Mouse (Mus musculus): ENCODE measurements at regions not wholly inside any gene's neighbourhood (a gene's known extent, or its start where the extent isn't known, plus 50 kb on each side); places are given as distances from the start of the nearest gene placed in this dataset.
"Not testable (repeated sequence)": the region's sequence is repeated elsewhere in the genome, so short reads cannot be mapped to it uniquely, and the experiment has no call there.

- DNase-seq (ENCODE audit: low spot score in 2 of 2) = no peak
Observed at GRCm38 (mm10) chr7:116596914-116597313, 92.7 kb downstream of the Nucb2 start.

- DNase-seq (ENCODE audit: low spot score in 2 of 2) = no peak
Observed at GRCm38 (mm10) chr7:116600340-116600739, 96.2 kb downstream of the Nucb2 start.

- no peak for DNase-seq (ENCODE audit: low spot score in 2 of 2)
Observed at GRCm38 (mm10) chr7:116603167-116603839, 99.1 kb downstream of the Nucb2 start.

DNA sequence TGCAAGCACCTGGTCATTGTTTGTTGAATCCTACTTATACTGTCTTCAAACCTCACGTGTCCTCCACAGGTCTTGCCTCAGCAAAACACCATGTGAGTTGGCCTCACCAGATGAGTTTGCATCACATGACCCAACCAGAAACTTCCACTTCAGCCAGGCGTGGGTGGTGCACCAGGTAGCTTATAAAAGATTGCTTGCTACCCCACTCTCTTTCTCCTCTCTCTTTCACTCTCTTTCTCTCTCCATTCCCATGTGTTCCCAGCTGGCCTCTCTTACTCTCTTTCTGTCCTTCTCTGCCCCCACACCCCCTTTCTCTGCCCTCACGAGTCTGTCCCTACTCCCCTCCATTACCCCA is 99.6 kb downstream of the Nucb2 start:
- DNase-seq (ENCODE audit: low spot score in 2 of 2) = no peak

GRCm38 (mm10) chr7:116606255-116606654 is 102.1 kb downstream of the Nucb2 start:
- no peak for DNase-seq (ENCODE audit: low spot score in 2 of 2)

GRCm38 (mm10) chr7:116606751-116607483 is 102.7 kb downstream of the Nucb2 start:
- no peak for DNase-seq (ENCODE audit: low spot score in 2 of 2)

- no peak for DNase-seq (ENCODE audit: low spot score in 2 of 2)
Observed at GRCm38 (mm10) chr7:116607628-116608225, 103.6 kb downstream of the Nucb2 start.

GRCm38 (mm10) chr7:116608350-116609085 is 104.3 kb downstream of the Nucb2 start:
- DNase-seq (ENCODE audit: low spot score in 2 of 2) = peak in 1 of 2 experiments; percentile 24

GRCm38 (mm10) chr7:116609406-116609805 is 105.2 kb downstream of the Nucb2 start:
- DNase-seq (ENCODE audit: low spot score in 2 of 2) = no peak

- DNase-seq (ENCODE audit: low spot score in 2 of 2) = no peak
Observed at GRCm38 (mm10) chr7:116609906-116610305, 105.7 kb downstream of the Nucb2 start.

- DNase-seq (ENCODE audit: low spot score in 2 of 2) = no peak
Observed at GRCm38 (mm10) chr7:116615984-116616383, 111.8 kb downstream of the Nucb2 start.

- DNase-seq (ENCODE audit: low spot score in 2 of 2) = no peak
Observed at GRCm38 (mm10) chr7:116619636-116620035, 115.5 kb downstream of the Nucb2 start.

DNA sequence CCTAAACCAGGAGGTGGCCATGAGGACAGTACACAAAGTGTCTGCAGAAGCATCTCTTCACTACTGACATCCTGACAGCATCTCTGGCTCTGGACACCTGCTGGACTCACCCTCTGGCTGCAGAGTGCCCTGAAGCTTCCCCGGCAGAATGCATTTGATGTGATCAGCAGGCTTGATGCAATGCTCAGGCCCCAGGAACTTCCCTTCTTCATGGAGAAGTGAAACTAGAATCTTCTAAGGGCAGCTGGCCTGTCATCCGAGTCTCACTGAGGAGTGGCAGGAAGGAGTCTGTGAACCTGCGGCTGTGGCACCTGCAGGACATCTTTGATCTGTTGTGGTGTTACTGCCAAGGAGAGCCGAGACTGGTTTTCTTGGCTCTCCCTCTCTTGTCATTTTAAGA is 116.2 kb downstream of the Nucb2 start:
- DNase-seq (ENCODE audit: low spot score in 2 of 2) = peak in 1 of 2 experiments; percentile 18

DNA sequence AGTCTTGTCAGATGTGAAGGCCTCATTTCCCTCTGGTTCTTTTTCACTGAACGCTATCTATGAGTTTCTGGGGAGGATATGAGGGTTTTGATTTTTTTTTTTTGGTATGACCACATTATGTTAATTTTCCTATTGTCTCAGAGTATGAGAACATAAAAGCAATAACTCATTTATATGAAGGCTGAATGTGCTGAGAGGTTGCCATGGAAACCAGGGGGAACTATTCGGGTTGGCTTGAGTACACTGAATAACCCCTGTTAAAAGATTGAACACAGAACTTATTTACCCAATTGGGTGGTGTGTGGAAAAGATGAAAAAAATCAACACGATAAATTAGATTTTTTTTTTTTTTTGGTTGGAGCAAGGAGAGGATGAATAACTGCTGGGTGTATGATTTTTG is 129.0 kb downstream of the Nucb2 start:
- no peak for DNase-seq (ENCODE audit: low spot score in 2 of 2)

DNA sequence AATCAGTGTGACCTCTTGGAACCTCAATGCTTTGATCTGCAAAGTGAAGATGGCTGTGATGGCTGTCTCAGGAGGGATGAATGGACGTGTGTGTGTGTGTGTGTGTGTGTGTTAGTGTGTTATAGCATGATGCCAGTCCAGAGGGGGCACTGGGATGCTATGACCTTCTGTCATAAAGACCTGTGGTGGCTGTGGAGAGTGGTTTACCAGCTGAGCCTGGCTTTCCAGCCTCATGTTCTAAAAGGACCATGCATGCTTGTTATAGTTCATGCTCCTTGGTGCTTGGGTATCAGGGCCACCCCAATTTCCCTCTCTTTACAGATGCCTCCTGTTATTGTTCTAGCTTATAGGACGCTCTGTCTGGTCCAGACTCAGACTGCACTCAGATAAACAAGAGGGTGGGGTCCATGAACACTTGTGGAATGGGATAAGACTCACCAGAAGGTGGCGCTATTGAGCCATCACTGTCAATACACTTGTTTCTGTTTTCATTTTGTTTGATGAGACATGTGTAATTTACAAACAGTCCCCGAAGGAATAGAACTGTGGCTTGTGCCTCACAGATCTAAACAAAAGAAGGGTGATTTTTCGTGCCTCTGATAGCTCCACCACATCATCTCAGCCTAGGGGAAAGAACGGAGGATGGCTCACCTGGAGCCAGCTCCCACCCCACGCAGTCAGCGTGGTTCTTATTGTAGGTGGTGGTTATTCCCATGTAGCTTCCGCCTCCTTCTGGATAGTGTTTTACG is 140.9 kb downstream of the Nucb2 start:
- peak in 1 of 2 experiments; percentile 35 for DNase-seq (ENCODE audit: low spot score in 2 of 2)

DNA sequence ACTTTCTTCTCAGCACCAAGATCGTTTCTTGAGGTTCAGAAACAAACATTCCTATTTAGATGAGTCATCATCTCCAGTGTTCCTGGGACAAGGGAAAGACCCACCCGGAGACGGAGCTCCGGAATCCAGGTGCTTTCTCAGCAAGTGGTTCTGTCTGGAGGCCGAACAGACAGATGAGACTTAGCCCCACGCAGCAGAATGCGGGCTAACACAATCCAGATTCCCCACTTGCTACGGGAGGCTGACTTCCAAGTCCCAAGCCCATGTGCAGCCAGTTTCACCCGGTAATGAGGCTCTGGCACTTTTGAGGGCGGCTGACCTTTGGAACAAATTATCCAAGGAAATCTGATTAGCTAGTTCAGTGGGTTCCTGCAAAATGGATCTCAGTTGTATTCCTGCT is 150.3 kb downstream of the Nucb2 start:
- no peak for DNase-seq (ENCODE audit: low spot score in 2 of 2)

DNA sequence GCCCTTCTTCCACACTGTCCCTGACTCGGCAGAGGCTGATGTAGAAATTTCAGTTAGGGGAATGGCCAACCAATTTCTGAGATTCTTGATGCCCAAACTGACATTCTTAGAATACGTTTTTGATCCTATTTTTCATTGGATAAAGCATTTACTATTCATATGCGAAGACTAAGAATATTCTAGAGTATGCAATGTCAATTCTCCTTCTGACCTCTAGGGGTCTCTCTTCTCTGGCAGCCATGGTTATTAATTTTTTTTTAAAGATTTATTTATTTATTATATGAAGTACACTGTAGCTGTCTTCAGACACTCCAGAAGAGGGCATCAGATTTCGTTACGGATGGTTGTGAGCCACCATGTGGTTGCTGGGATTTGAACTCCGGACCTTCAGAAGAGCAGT is 152.9 kb downstream of the Nucb2 start:
- not testable (repeated sequence) for DNase-seq (ENCODE audit: low spot score in 2 of 2)

GRCm38 (mm10) chr7:116665581-116665980 is 161.4 kb downstream of the Nucb2 start:
- DNase-seq (ENCODE audit: low spot score in 2 of 2) = no peak

DNA sequence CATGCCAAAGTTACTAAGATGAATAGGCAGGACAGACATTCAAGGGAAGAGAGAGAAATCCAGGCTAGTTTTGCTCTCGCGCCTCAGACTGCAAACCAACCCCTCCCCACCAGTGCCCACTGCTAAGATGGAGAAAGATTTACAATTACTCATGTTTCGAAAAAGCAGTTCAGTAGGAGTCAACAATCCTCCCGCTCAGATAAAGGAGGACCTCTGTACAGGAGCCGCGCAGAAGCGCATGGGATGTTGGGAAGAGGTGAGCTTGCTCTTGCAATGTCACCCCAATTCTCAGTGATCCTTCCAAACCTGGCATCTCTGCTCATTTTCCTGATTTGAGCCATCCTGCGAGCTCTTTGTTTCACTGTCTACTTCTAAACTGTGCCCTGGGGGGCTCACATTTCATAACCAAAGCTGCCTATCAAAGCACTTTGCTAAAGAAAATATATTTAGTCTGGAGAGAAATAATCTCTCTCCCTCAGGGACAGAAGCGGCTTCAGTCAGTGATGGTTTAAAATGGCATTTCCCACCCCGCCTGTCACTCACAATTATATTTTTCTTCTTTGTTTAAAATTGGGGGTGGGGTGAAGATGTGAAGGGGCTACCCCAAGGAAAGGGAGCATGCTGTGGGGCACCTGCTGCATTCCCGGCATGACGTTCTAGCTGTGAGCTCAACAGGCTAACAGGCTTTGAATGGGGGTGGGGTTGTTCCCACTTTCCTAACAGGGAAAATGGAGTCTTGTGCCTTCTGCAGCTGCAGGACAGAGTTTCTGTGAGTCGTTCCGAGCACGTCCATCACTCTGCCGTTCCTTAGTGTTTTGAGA is 170.2 kb downstream of the Nucb2 start:
- DNase-seq (ENCODE audit: low spot score in 2 of 2) = no peak

GRCm38 (mm10) chr7:116676696-116677095 is 172.5 kb downstream of the Nucb2 start:
- DNase-seq (ENCODE audit: low spot score in 2 of 2) = no peak

DNA sequence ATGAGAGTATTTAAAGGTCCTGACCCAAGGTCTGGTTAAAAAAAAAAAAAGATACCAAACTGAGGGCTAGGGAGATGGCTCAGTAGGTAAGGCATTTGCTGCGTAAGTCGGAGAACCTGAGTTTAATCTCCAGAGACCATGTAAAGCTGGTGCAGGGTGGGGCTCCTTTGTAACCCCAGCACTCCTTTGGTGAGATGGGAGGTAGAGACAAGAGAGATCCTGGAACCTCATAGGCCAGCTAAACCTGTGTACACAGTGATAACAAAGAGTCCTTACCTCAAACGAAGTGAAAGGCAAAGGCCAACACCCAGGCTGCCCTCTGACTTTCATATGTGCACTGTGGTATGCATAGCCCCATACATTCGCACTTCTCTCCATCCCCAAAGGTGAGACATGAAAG is 175.0 kb downstream of the Nucb2 start:
- no peak for DNase-seq (ENCODE audit: low spot score in 2 of 2)
